Mouse (Mus musculus) fat pad, adult 2 months (tissue): Measurements from ENCODE around the gene Kif27.
A peak's percentile ranks its signal among the peaks of the same experiment; 100 is the strongest.

ENCODE experiments used
- DNase-seq: peaks from one replicate; pipeline ENCODE4 v3.0.0-alpha.2; 2011; ENCODE audit warnings: low read depth, low spot score; ENCODE audit errors: extremely low read depth

Gene Kif27

DNA sequence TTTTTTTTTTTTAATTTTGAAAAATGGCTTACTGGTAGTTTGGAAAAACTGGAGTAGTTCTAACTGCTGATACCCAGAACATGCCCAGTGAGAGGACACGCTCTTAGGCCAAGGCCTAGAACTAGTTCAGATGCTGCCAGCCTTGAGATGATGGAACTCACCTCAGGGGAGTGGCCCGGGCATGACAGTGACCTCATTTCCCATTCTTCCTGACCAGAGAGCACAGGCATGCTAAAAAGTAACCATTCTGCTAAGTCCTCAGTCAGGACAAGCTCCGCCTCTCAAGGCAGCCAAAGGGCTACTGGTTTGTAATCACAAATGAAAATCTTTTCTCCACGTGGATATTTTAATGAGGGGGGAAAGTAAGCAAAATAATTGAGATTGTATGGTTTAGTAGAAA lies 77.0 kb downstream of the Kif27 start:
- DNase-seq: no peak

DNA sequence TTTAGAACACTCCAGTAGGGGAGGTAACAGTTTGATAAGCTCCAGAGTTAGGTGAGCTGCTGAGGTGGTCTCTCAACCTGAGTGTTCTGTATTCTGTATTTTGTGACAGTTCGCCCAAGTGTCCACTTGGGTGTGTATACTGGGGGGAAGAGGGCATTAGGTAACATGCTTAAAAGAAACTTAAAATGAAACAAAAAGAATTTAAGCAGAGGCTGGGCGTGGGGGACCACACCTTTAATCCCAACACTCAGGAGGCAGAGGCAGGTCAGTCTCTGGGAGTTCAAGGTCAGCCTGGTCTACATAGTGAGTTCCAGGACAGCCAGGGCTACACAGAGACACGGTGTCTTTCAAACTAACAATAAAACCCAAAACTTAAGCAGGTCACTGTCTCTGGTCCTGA lies 78.4 kb downstream of the Kif27 start:
- DNase-seq: no peak

- DNase-seq: no peak
These were observed 82.7 kb downstream of the Kif27 start for GRCm38 (mm10) chr13:58276256-58276655.

- DNase-seq: no peak
These were observed 83.3 kb downstream of the Kif27 start, which contains the start of gene Gkap1 for GRCm38 (mm10) chr13:58275599-58275998. Gene Gkap1 (minus strand): TSS chr13:58275699.

GRCm38 (mm10) chr13:58275076-58275475 lies 83.8 kb downstream of the Kif27 start:
- DNase-seq: no peak

DNA sequence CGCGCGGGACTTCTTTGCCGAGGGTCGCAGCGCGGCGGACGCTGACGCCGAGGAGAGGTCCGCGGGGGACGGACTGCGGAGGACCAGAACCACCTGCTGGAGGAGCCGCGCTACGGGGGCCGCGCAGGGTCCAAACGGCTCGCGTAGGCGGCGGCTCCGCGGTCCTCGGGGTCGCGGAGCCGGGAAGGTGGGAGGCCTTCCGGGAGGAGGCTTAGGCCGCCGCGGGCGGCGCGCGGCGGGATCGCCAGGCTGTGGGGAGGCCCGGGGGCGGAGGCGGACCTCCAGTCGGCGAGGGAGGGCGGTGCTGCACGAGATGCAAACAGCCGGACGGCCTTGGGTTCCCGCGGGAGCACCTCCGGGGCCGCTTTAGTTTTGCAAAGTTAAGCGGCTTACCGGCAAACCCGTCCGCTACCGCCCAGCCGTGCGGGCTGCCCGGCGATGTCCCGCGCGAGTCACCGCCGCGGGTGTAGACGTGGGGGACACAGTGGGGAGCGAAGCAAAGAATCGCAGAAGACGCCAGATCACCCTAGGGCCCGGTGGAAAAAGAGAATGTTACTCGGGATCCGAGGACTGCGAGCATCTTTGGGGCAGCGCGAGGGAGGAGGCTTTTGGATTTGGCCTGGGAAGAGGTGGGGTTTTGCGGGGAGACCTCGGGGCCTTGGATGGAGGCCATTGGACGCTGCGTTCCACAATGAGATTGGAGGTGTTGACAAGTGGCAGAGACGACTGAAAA lies 84.5 kb downstream of the Kif27 start:
- no peak for DNase-seq

DNA sequence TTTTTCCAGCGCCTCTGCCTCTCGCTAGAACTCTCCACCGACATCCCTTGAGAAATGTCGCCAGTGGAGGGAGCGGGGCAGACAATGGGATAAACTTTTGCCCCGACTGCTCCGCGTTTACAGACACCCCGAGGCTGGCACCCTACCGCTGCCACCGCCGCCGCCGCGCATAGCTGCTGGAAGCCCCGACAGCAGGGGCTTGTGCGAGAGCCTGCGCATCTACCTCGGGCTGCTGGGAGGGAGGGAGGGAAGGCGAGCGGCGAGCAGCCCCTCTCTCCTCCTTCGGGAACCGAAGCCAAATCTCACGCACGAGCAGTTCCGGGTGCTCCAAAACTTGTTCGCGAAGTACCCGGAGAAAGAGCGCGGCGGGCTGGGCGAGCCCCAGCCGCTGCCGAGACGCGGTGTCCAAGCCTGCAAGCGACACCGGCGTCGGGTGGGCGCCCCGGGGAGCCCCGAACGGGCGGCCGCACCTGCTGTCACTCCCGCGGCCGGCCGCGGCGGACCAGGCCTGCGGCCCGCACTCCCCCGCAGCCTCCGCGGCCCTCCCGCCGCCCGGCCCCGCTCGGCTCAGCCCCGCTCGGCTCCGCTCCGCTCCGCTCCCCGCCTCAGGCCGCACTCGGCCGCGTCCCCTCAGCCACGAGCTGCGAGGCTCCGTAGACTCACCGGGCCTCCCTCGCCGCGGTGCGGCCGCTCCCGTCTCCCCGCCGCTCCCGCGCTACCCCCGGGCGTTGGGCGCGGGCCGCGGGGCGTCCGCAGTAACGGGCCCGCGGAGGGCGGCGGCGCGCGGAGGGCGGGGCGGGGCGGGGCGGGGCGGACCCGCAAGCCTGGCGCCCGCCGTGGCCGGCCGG lies 85.3 kb downstream of the Kif27 start:
- no peak for DNase-seq

- DNase-seq: no peak
These were observed 92.1 kb downstream of the Kif27 start for GRCm38 (mm10) chr13:58266864-58267263.

DNA sequence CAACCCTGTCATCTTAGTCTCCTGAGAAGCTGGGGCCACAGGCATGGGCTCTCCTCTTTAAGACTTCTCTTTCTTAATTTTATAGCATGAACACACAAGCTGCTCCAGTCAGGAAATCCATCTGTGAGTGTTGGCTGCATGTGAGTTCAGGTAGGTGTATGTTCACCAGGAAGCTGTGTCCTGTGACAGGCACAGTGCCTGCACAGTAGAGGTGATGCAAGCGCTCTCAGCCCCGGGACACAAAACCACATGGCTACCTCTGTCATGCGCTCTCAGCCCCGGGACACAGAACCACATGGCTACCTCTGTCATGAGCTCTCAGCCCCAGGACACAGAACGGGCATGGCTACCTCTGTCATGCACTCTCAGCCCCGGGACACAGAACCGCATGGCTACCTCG lies 95.4 kb downstream of the Kif27 start:
- DNase-seq: peak; percentile 90

DNA sequence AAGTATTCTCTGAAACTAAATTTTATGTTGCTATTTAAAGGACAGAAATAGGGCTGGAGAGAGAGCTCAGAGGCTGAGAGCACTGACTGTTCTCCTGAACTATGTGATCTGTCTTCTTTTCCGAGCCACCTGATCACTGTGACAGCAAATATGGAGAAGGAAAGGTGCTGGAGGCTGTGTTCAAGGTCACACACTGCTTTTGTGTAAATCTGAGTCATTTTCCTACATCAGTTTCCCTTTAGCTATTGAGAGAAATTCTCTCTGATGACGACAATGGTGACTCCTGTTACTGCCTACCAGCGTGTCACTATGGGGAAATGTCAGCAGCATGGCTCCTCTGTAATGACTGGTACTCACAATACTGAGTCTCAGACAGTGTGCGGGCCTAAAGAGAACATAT lies 97.2 kb downstream of the Kif27 start:
- DNase-seq: no peak

- DNase-seq: no peak
These were observed 105.7 kb downstream of the Kif27 start for GRCm38 (mm10) chr13:58253268-58253667.

- DNase-seq: no peak
These were observed 110.0 kb downstream of the Kif27 start for GRCm38 (mm10) chr13:58248957-58249356.
